Mouse (Mus musculus) heart, adult 2 months (tissue): Measurements from ENCODE around the gene Schip1. TPM values are rescaled to one million over a fixed set of nuclear protein-coding genes. Genes with fewer than 3 reads are reported as not detected.

Experiments
- DNase-seq, 2 experiments: peaks; one replicate each; pipeline ENCODE4 v3.0.0; 2021
- H3K27ac ChIP-seq: fragments of 200-600 bp; 2 replicates; pipeline ENCODE4 v1.8.1; 2022
- H3K27me3 ChIP-seq: fragments of 200-500 bp; 2 replicates; pipeline ENCODE4 v1.6.1; 2012; ENCODE audit warnings: mild to moderate bottlenecking, low read length, inconsistent platforms, mixed read lengths; ENCODE audit not compliant: control insufficient read depth, insufficient read depth
- H3K36me3 ChIP-seq: fragments of 200-500 bp; 2 replicates; pipeline ENCODE4 v1.6.1; 2012; ENCODE audit warnings: low read length, inconsistent platforms; ENCODE audit not compliant: control insufficient read depth, insufficient read depth
- H3K4me1 ChIP-seq: fragments of 200-500 bp; 2 replicates; pipeline ENCODE4 v1.6.1; 2011; ENCODE audit warnings: low read length; ENCODE audit not compliant: control insufficient read depth, insufficient read depth
- H3K4me3 ChIP-seq: fragments of 200-600 bp; 2 replicates; pipeline ENCODE4 v1.8.1; 2022
- H3K79me2 ChIP-seq: fragments of 200-500 bp; replicated peaks from 2 replicates; pipeline ENCODE4 v1.6.1; 2012; ENCODE audit warnings: mild to moderate bottlenecking, inconsistent platforms, low read length, moderate library complexity, mixed read lengths; ENCODE audit not compliant: control insufficient read depth, insufficient read depth
- H3K9ac ChIP-seq: fragments of 200-500 bp; 2 replicates; pipeline ENCODE4 v1.6.1; 2012; ENCODE audit warnings: low read depth, mild to moderate bottlenecking, control low read depth, inconsistent platforms, low read length, mixed read lengths
- CTCF ChIP-seq: fragments of 200-600 bp; IDR thresholded peaks from 2 replicates; pipeline ENCODE4 v1.8.1; 2022; ENCODE audit warnings: antibody characterized with exemption, mild to moderate bottlenecking, moderate library complexity
- EP300 ChIP-seq: fragments of 200-500 bp; IDR thresholded peaks from 2 replicates; pipeline ENCODE4 v1.6.1; 2011; ENCODE audit warnings: low read depth, low read length, control low read depth; ENCODE audit not compliant: insufficient read depth
- POLR2A ChIP-seq: fragments of 200-500 bp; IDR thresholded peaks from 2 replicates; pipeline ENCODE4 v1.6.1; 2011; ENCODE audit warnings: mild to moderate bottlenecking, low read depth, low read length, control low read depth; ENCODE audit not compliant: insufficient read depth
- WGBS: fragments of 180-500 bp; shearing (Covaris S2); methylation state at CpG from one replicate; pipeline ENCODE4 v1.1.7; 2018; 5-methylcytosine and 5-hydroxymethylcytosine counted together
- intact Hi-C: fragments of 180-260 bp; cut with DNase I; formaldehyde crosslinking; loops from one replicate; pipeline ENCODE4 v1.15.1; 2025
- polyA plus RNA-seq: library from polyadenylated mRNA; depleted of rRNA; stranded (reverse); fragments of >200 nt; gene quantifications from 2 replicates; pipeline ENCODE4 v1.2.3, GENCODE M21; 2012
- total RNA-seq, 2 experiments: library from RNA; stranded (reverse); gene quantifications; 2 replicates each; pipeline ENCODE4 v1.2.3; 2021

Schip1 gene
- total and polyA plus RNA-seq, 3 experiments: 44.3 to 181 (median 163) TPM

DNA sequence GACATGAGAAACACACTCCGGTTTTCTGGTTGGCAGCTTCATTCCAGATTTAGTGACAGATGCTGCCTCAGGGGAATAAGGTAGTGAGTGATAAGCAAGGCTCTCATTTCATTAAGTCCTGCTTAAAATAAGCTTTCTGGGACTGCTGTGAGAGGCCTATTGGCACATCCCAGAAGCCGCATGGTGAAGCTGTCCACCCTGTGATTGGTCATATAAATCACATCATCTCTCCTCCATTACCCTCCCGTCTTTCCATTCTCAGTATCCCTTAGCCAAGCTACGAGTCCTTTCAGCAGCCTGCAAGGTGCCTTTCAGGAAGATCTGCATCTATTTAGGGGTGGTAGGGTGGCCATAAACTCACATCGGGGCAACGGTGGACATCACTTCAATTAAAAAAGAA lies 286.0 kb downstream of the Schip1 start:
- intact Hi-C loops: no loop called here
- 83% methylated on average over 6 of the region's 6 CpGs for WGBS
- H3K79me2 ChIP-seq: no peaks in the 10 kb centered on the region

GRCm38 (mm10) chr3:68351461-68351860 lies 286.9 kb downstream of the Schip1 start:
- TF ChIP-seq EP300: no peak
- no peak for TF ChIP-seq POLR2A
- TF ChIP-seq CTCF: no peak
- no peaks in the 10 kb centered on the region for H3K36me3 ChIP-seq
- intact Hi-C loops: no loop called here

More for the DNA sequence above, 286.0 kb downstream of the Schip1 start:
- TF ChIP-seq CTCF (no peak), EP300 (no peak), POLR2A (no peak)
- Histone ChIP-seq H3K4me1 (no peaks in the 10 kb centered on the region), H3K36me3 (no peaks in the 10 kb centered on the region), H3K4me3 (no peak overlapping the region), H3K27me3 (no peaks in the 10 kb centered on the region), H3K9ac (no peak overlapping the region), H3K27ac (no peak overlapping the region)
- no peak for DNase-seq

GRCm38 (mm10) chr3:68352961-68353360 lies 288.4 kb downstream of the Schip1 start:
- no peaks in the 10 kb centered on the region for H3K4me1 ChIP-seq
- no peak overlapping the region for H3K9ac ChIP-seq
- H3K79me2 ChIP-seq: no peaks in the 10 kb centered on the region
- H3K4me3 ChIP-seq: no peak overlapping the region
- H3K27me3 ChIP-seq: no peaks in the 10 kb centered on the region
- 86% methylated on average over 7 of the region's 7 CpGs for WGBS
- no peak for TF ChIP-seq EP300
- TF ChIP-seq POLR2A: no peak
- no peak for TF ChIP-seq CTCF
- intact Hi-C loops: no loop called here
- H3K36me3 ChIP-seq: no peaks in the 10 kb centered on the region
- DNase-seq: no peak
- no peak overlapping the region for H3K27ac ChIP-seq

More at GRCm38 (mm10) chr3:68351461-68351860, 286.9 kb downstream of the Schip1 start:
- no peaks in the 10 kb centered on the region for H3K79me2 ChIP-seq
- 65% methylated on average over 3 of the region's 3 CpGs for WGBS
- no peak for DNase-seq
- no peak overlapping the region for H3K4me3 ChIP-seq
- H3K9ac ChIP-seq: no peak overlapping the region
- H3K27me3 ChIP-seq: no peaks in the 10 kb centered on the region
- H3K4me1 ChIP-seq: no peaks in the 10 kb centered on the region
- no peak overlapping the region for H3K27ac ChIP-seq

- no peaks in the 10 kb centered on the region for H3K36me3 ChIP-seq
- no peak for DNase-seq
- H3K9ac ChIP-seq: no peak overlapping the region
- H3K27me3 ChIP-seq: no peaks in the 10 kb centered on the region
- H3K27ac ChIP-seq: no peak overlapping the region
- intact Hi-C loops: no loop called here
- no peak overlapping the region for H3K4me3 ChIP-seq
- H3K4me1 ChIP-seq: no peaks in the 10 kb centered on the region
- 89% methylated on average over 3 of the region's 3 CpGs for WGBS
- H3K79me2 ChIP-seq: no peaks in the 10 kb centered on the region
- TF ChIP-seq EP300 (no peak), CTCF (no peak), POLR2A (no peak)
Observed at GRCm38 (mm10) chr3:68353492-68353891, 288.9 kb downstream of the Schip1 start.

DNA sequence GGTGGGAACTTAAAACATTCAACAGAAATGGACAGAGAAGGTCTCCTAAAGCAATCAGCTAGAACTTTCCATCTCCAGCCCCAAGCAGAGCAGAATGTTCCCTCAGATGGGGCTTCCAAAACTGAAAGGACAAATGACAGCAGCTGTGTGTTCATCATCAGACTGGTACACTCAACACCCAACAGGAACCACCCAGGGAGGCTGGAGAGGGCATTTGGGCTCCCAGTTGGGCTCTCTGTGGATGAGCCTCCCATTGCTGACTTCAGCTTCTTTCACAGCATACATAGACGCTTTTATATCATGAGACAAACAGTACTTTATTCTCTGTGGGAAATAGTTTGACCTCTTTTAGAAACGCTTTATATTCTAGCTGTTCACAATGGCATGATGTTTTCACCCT lies 291.9 kb downstream of the Schip1 start:
- 72% methylated on average over 2 of the region's 2 CpGs for WGBS
- H3K27me3 ChIP-seq: no peaks in the 10 kb centered on the region
- H3K4me3 ChIP-seq: no peak overlapping the region
- no peaks in the 10 kb centered on the region for H3K79me2 ChIP-seq
- H3K9ac ChIP-seq: no peak overlapping the region
- no peak for DNase-seq
- no peaks in the 10 kb centered on the region for H3K36me3 ChIP-seq
- TF ChIP-seq CTCF: no peak
- intact Hi-C loops: no loop called here
- no peak overlapping the region for H3K27ac ChIP-seq
- H3K4me1 ChIP-seq: no peaks in the 10 kb centered on the region

DNA sequence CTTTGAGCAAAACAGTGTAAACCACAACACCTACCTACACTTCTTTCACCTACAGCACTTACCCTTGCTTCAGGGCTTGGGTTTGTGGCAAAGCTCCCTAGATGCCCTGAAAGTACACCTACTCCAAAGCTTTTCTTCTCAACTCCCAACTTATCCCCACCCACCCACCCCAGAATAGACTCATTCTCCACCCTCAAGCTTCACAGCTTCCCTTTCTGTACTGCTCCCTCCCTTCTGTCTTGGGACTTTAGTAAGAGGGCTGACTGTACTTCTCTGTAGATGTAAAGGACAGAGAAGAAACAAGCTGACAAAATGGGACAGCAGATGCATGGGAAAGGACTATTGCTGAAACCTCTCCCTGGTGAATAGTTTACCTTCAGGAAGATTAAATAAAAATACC lies 303.4 kb downstream of the Schip1 start:
- no peak overlapping the region for H3K27ac ChIP-seq
- no peaks in the 10 kb centered on the region for H3K36me3 ChIP-seq
- no peaks in the 10 kb centered on the region for H3K4me1 ChIP-seq
- intact Hi-C loops: no loop called here
- no peak for DNase-seq
- no peaks in the 10 kb centered on the region for H3K27me3 ChIP-seq
- no peak overlapping the region for H3K4me3 ChIP-seq
- no peaks in the 10 kb centered on the region for H3K79me2 ChIP-seq
- H3K9ac ChIP-seq: no peak overlapping the region
- TF ChIP-seq EP300 (no peak), POLR2A (no peak), CTCF (no peak)
